Mouse (Mus musculus) heart, embryonic 12.5 days (tissue): ENCODE results near the gene Ap1b1. TPM values are rescaled to one million over a fixed set of nuclear protein-coding genes. Genes with fewer than 3 reads are reported as not detected.
A peak's percentile ranks its signal among the peaks of the same experiment; 100 is the strongest.

Source experiments
- ATAC-seq: fragments of 200-750 bp; cut with Nextera tagmentation; 2 replicates; pipeline ENCODE4 v1.8.0; 2017; ENCODE audit warnings: moderate TSS enrichment, moderate library complexity; ENCODE audit not compliant: insufficient number of reproducible peaks, low FRiP score
- H3K27ac ChIP-seq: fragments of 300-500 bp; sonication (generic); 2 replicates; pipeline ENCODE4 v1.5.1; 2016; ENCODE audit warnings: mild to moderate bottlenecking, moderate library complexity; ENCODE audit not compliant: poor library complexity, severe bottlenecking
- H3K27me3 ChIP-seq: fragments of 300-500 bp; sonication (generic); replicated peaks from 2 replicates; pipeline ENCODE4 v1.6.1; 2016; ENCODE audit warnings: mild to moderate bottlenecking, moderate library complexity
- H3K36me3 ChIP-seq: fragments of 300-500 bp; sonication (generic); 2 replicates; pipeline ENCODE4 v1.6.1; 2016; ENCODE audit warnings: mild to moderate bottlenecking, moderate library complexity
- H3K4me1 ChIP-seq: fragments of 300-500 bp; sonication (generic); replicated peaks from 2 replicates; pipeline ENCODE4 v1.6.1; 2016; ENCODE audit warnings: mild to moderate bottlenecking
- H3K4me2 ChIP-seq: fragments of 300-500 bp; sonication (generic); 2 replicates; pipeline ENCODE4 v1.6.1; 2016; ENCODE audit warnings: mild to moderate bottlenecking, moderate library complexity
- H3K4me3 ChIP-seq: fragments of 300-500 bp; sonication (generic); 2 replicates; pipeline ENCODE4 v1.5.1; 2016; ENCODE audit warnings: mild to moderate bottlenecking
- H3K9ac ChIP-seq: fragments of 300-500 bp; sonication (generic); 2 replicates; pipeline ENCODE4 v1.6.1; 2016; ENCODE audit warnings: mild to moderate bottlenecking, moderate library complexity
- H3K9me3 ChIP-seq: fragments of 300-500 bp; sonication (generic); replicated peaks from 2 replicates; pipeline ENCODE4 v1.6.1; 2016; ENCODE audit warnings: mild to moderate bottlenecking, moderate library complexity
- WGBS: fragments of 180-500 bp; shearing (Covaris S2); methylation state at CpG from one replicate; pipeline ENCODE4 v1.1.7; 2016; 5-methylcytosine and 5-hydroxymethylcytosine counted together
- polyA plus RNA-seq: library from polyadenylated mRNA; unstranded; fragments of >200 nt; fragmentation: Nextera tagmentation; extraction: Ambion mirVana; gene quantifications from 2 replicates; pipeline ENCODE4 v1.2.1, GENCODE M21; 2016

Gene Ap1b1
- polyA plus RNA-seq, 1 experiment from 2014 or later: 56.4 TPM

DNA sequence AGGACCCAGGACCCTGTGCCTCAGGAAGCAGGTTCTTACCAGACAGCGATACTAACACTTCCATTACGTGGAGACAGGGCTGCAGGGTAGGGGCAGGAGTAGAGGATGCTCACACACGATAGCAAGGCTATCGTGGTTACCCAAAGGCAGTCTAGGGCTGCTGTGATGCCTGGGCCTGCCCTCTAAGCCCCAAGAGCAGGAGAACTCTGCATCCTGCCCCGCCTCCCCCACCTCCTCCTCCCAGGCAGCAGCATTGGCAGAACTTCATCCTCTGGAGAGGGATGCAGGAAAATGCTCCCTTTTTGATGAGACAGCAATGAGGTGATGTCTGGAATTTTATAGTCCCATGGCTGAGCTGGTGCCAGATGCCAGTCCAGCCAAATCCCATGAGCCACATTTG is 19.7 kb upstream of the Ap1b1 start:
- H3K9me3 ChIP-seq: no peaks in the 10 kb centered on the region
- no peak overlapping the region for H3K27ac ChIP-seq
- no peak overlapping the region for H3K4me2 ChIP-seq
- no peak overlapping the region for H3K9ac ChIP-seq
- no peak overlapping the region for H3K4me3 ChIP-seq
- no peaks in the 10 kb centered on the region for H3K36me3 ChIP-seq
- WGBS: 67% methylated on average over 5 of the region's 5 CpGs
- H3K4me1 ChIP-seq: peaks cover 14% of the 10 kb centered on the region
- no peaks in the 10 kb centered on the region for H3K27me3 ChIP-seq
- no peak for ATAC-seq

DNA sequence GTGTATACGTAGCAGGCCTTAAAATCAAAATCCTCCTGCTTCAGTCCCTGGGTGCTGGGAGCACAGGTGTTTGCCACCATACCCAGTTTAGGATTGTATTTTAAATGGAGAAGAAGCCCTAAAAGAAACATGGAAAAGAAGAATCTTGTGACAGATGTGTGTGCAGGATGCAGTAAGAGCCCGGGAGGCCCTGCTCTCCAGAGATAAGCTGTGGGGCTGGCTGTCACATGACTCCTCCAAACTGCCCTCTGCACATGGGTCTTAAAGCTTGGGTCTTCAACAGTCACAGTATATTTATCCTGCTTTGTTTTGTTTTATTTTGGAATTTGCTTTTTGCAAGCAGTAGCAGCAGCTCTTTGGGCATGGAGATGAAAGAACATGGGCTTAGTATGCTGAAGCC is 19.1 kb upstream of the Ap1b1 start:
- Histone ChIP-seq H3K9ac (no peak overlapping the region), H3K27me3 (no peaks in the 10 kb centered on the region), H3K27ac (no peak overlapping the region), H3K36me3 (no peaks in the 10 kb centered on the region), H3K4me1 (peaks cover 14% of the 10 kb centered on the region), H3K9me3 (no peaks in the 10 kb centered on the region), H3K4me2 (no peak overlapping the region), H3K4me3 (no peak overlapping the region)
- no peak for ATAC-seq
- 32% methylated on average over 2 of the region's 2 CpGs for WGBS

DNA sequence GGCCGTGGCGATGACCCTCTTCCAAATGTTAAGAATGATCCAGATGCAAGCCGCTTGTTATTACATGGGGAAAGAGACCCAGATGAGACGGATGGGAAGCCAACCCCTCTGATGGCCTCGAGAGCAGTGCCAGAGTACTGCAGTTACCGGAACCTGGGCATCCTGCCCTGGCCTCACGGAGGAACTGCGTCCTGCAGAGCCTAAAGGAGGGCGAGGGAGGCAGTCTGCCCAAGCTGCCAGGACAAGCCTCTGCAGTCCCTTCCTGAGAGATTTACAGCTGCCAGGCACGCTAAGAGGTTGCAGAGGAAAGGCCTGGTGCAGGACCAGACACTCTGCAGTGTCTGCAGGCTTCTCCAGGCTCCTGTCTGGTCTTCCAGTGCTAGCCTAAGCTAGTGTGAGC is 18.2 kb upstream of the Ap1b1 start:
- Histone ChIP-seq H3K27me3 (no peaks in the 10 kb centered on the region), H3K27ac (no peak overlapping the region), H3K4me2 (no peak overlapping the region), H3K4me1 (peaks cover 14% of the 10 kb centered on the region), H3K36me3 (no peaks in the 10 kb centered on the region), H3K9ac (no peak overlapping the region), H3K9me3 (no peaks in the 10 kb centered on the region), H3K4me3 (no peak overlapping the region)
- WGBS: 75% methylated on average over 10 of the region's 10 CpGs
- no peak for ATAC-seq

DNA sequence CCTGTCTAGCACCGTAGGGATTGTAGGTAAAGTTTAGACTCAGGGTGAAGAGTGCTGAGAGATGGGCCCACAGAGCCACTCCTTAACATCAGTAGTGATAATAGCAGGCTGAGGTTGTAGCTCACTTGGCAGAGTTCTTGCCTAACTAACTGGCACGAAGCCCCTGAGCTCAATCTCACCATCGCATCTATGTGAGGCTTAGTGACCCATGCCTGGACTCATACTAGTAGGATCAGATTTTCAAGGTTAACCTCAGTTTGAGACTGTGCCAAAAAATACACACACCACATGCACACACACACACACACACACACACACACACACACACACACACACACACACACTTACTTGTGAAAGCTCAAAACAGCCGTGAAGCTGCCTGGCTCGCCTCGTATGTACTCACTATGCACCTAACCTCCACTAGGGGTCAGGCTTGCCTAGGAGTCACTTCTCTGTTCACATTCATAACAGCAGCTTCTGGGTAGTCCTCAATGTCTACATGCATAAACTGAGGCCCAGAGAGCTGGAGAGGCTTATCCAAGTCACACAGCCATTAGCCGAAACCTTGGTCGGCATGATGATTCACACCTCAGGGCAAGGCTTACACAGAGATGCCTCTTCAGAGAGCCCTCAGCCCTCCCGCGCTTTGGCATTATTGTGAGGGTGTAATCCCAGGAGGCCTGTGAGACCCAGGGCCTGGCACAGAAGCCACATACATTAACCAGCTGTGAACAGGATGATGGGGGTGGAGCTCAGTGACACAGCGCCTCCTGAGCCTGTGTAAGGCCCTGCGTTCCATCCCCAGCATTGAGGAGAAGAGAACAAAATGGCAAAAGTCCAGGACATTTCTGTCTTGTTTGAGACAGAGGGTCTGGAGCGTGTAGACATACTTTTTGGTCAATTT is 13.4 kb upstream of the Ap1b1 start:
- no peak overlapping the region for H3K9ac ChIP-seq
- 0 out of 2 replicates have a peak overlapping the region, but pooled peaks have one; percentile 0 for H3K27ac ChIP-seq
- H3K4me3 ChIP-seq: no peak overlapping the region
- 0 out of 2 replicates have a peak, but pooled peaks cover 2% of the 10 kb centered on the region for H3K4me1 ChIP-seq
- 64% methylated on average over 13 of the region's 13 CpGs for WGBS
- H3K9me3 ChIP-seq: no peaks in the 10 kb centered on the region
- H3K36me3 ChIP-seq: no peaks in the 10 kb centered on the region
- no peak for ATAC-seq
- H3K27me3 ChIP-seq: peaks cover 14% of the 10 kb centered on the region
- no peak overlapping the region for H3K4me2 ChIP-seq

DNA sequence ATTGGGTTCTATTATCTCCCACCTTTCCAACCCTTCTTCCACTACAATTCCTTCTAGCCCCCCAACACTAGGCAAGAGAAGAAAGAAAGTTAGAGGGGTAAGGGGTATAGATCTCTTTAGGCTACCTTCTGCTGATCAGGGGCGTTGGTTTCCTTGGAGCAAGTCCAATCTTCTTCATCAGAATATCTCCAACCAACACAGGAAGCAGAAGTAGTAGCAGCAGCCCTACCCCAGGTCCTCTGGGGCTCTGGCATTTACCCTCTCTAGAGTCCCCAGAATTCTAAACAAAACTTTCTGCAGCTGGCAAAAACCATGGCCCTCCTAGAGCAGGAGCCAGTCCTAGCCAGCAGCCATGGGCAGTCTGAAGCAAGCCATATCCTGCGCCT is 12.8 kb upstream of the Ap1b1 start:
- H3K9me3 ChIP-seq: no peaks in the 10 kb centered on the region
- no peak overlapping the region for H3K4me3 ChIP-seq
- no peak overlapping the region for H3K4me2 ChIP-seq
- no peak for ATAC-seq
- 77% methylated on average over 2 of the region's 2 CpGs for WGBS
- no peaks in the 10 kb centered on the region for H3K4me1 ChIP-seq
- H3K27ac ChIP-seq: 0 out of 2 replicates have a peak overlapping the region, but pooled peaks have one; percentile 0
- H3K9ac ChIP-seq: no peak overlapping the region
- H3K27me3 ChIP-seq: peaks cover 14% of the 10 kb centered on the region
- no peaks in the 10 kb centered on the region for H3K36me3 ChIP-seq

DNA sequence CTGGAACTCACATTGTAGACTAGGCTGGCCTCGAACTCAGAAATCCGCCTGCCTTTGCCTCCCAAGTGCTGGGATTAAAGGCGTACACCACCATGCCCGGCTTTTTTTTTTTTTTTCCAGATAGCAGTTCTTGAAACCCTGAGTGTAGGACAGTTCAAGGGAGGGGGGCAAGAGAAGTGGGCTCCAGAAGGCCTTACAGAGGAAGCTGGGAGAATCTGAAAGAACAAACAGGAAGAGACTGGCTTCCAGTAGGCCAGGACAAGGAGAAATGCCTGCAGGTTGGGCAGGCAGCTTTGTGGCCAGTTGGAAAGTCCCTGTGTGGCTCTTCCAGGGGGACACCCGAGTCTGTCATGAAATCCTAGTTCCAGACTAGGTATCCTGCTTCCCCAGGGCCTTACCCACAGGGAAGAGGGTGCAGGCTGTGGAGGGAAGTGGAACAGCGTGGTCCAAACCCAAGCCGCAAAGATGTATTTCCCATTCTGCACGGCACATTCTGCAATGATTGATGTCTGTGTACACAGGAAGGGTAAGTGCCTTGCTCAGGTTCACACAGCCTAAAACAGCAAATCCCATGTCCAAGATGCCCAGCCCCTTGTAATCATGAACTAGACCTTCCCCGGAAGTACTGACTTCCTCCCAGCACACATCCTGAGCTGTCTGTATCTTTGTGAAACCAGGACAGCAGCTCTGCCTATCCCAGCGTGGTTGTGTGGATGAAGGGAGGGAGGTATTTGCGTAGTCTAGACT is 12.1 kb upstream of the Ap1b1 start:
- Histone ChIP-seq H3K9me3 (no peaks in the 10 kb centered on the region), H3K36me3 (no peaks in the 10 kb centered on the region), H3K4me1 (no peaks in the 10 kb centered on the region), H3K27ac (peak overlapping the region; percentile 8), H3K27me3 (peaks cover 14% of the 10 kb centered on the region), H3K4me3 (no peak overlapping the region), H3K9ac (no peak overlapping the region), H3K4me2 (no peak overlapping the region)
- 63% methylated on average over 11 of the region's 11 CpGs for WGBS
- ATAC-seq: 0 out of 2 replicates have a peak, but pooled peaks have one; percentile 56

DNA sequence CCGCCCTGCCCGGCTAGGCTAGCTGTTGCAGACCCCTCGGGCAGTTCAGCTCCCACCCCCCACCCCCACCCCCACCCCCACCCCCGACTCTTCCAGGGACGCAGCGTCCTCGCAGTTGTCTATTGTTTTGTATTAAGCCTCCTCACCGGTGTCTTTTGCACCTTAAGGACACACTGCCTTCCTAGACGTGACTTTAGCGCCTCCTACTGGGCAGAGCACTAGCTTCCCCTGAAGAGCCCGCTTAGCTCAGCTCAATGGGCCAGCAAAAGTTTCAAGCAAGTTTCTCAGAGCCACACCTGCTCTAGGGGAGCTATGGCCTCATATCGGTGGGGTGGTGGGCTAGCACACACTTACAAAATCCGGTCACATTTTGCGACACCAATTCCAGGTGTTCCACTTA is 11.0 kb upstream of the Ap1b1 start:
- 4% methylated on average over 14 of the region's 14 CpGs for WGBS
- Histone ChIP-seq H3K9me3 (no peaks in the 10 kb centered on the region), H3K27me3 (peaks cover 14% of the 10 kb centered on the region), H3K4me2 (peak overlapping the region; percentile 58), H3K27ac (no peak overlapping the region), H3K9ac (no peak overlapping the region), H3K4me1 (no peaks in the 10 kb centered on the region), H3K4me3 (no peak overlapping the region), H3K36me3 (no peaks in the 10 kb centered on the region)
- peak; percentile 57; the same call in 1 of the 2 replicates for ATAC-seq

DNA sequence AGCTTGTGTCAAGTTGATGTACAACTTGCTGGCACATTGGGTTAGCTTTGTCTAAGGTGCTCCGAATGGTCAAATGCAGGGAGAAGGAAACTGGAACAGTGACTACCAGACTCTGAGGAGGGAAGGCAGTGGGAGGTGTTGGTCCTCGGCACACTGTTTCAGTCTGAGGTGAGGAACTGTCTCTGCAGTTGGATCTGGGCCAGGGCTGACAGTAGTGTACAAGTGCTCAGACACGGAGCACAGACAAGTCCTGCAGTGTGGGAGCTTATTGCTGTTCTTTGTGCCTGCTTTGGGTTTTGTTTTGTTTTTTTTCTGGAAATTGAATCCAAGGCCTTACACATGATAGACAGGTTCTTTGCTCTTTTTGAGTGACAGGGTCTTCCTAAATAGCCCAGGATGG is 3.6 kb upstream of the Ap1b1 start:
- Histone ChIP-seq H3K27ac (no peak overlapping the region), H3K36me3 (no peaks in the 10 kb centered on the region), H3K4me3 (no peak overlapping the region), H3K9me3 (no peaks in the 10 kb centered on the region), H3K4me1 (peaks cover 12% of the 10 kb centered on the region), H3K9ac (no peak overlapping the region), H3K4me2 (no peak overlapping the region), H3K27me3 (no peaks in the 10 kb centered on the region)
- 45% methylated on average over 3 of the region's 3 CpGs for WGBS
- no peak for ATAC-seq

DNA sequence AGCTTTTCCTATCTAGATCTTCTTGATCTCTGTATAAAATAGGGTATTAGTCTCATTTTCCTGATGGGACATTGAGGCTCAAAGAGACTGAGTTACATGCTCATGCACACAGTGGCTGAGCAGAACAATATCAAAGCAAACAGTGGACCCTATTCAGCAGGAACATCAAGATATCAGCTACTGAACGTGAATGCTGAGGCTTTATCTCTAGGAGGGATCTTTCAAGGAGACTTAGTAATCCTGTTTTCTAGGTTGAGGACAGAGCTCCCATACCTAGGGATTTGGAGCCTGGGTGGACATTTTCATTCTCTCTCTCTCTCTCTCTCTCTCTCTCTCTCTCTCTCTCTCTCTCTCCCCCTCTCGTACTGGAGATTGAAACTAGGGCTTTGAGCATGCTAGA is 3.1 kb upstream of the Ap1b1 start:
- Histone ChIP-seq H3K4me1 (peaks cover 16% of the 10 kb centered on the region), H3K27me3 (no peaks in the 10 kb centered on the region), H3K9ac (no peak overlapping the region), H3K27ac (no peak overlapping the region), H3K9me3 (no peaks in the 10 kb centered on the region), H3K4me3 (no peak overlapping the region), H3K36me3 (no peaks in the 10 kb centered on the region), H3K4me2 (no peak overlapping the region)
- WGBS: 58% methylated on average over 2 of the region's 2 CpGs
- ATAC-seq: no peak

DNA sequence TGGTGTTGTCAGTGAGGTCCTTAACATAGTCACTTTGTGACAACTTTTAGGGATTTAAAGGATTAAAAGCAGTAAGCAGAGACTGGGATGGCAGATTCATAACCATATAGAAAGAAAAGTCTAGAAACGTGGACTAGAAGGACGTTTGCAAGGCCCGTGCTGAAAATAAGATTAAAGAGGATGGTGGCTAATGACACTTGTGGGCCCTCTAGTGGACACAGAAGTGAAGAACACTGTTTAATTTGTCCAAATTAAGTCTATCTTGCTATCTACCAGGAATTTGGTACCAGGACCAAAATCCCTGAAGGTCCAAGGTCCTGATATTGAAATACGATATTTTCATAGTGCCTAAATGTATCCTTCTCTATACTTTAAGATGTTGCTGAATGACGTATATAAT is 2.4 kb upstream of the Ap1b1 start:
- H3K27ac ChIP-seq: no peak overlapping the region
- whole genome bisulfite sequencing: 2% methylated on average over 5 of the region's 5 CpGs
- no peaks in the 10 kb centered on the region for H3K27me3 ChIP-seq
- ATAC-seq: no peak
- peaks cover 23% of the 10 kb centered on the region for H3K4me1 ChIP-seq
- H3K4me3 ChIP-seq: no peak overlapping the region
- 0 out of 2 replicates have a peak overlapping the region, but pooled peaks have one; percentile 27 for H3K9ac ChIP-seq
- no peaks in the 10 kb centered on the region for H3K36me3 ChIP-seq
- no peaks in the 10 kb centered on the region for H3K9me3 ChIP-seq
- peak overlapping the region; percentile 40 for H3K4me2 ChIP-seq

DNA sequence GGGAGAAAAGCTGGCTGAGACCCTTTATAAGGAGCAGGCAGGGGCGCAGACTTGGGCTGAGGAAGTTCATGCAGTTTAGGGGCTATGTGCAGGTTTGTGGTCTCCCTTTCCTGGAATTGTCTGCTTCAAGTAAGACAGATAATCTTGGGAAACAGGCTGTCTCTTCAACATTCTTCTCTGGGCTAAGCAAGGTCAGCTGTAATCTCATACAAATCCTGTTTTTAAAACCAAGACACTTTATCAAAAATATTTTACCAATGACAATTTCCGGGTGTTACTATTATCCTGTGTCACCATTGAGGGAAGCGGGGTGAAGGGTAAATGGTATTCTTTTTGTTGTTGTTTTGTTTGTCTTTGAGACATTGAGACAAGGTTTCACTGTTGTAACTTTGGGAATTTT is 1.8 kb upstream of the Ap1b1 start:
- peaks cover 26% of the 10 kb centered on the region for H3K4me1 ChIP-seq
- H3K4me2 ChIP-seq: no peak overlapping the region
- H3K36me3 ChIP-seq: no peaks in the 10 kb centered on the region
- WGBS: 58% methylated on average over 3 of the region's 3 CpGs
- H3K27me3 ChIP-seq: no peaks in the 10 kb centered on the region
- ATAC-seq: no peak
- H3K4me3 ChIP-seq: no peak overlapping the region
- no peak overlapping the region for H3K27ac ChIP-seq
- no peaks in the 10 kb centered on the region for H3K9me3 ChIP-seq
- no peak overlapping the region for H3K9ac ChIP-seq
